Mouse (Mus musculus): ENCODE results near the gene Tox2.

DNA sequence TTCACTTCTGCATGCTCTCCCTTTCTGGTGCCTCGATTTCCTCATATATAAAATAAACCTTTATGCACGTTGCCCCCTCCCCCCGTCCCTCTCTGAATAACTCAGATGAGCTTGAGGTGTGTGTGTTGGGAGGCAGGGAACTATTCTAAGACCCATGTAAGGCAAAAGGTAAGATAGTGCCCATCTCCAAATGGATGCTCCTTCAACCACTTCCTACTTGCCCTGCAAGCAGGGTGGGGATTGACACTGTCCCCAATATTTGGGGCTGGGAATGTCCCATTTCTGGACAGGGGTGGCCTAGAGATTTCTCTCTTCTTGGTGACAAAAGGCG lies 407 bp upstream of the Tox2 start:
- TF ChIP-seq CHD2 (IDR thresholded peaks at IDR 0.05; ENCODE audit: low read depth, low read length), result no peak
- TF ChIP-seq ZNF384 (IDR thresholded peaks at IDR 0.05; ENCODE audit: low read depth, low read length), result no peak
- TF ChIP-seq ZC3H11A (IDR thresholded peaks at IDR 0.05; ENCODE audit: borderline replicate concordance, low read depth, low read length), result no peak

Data from ES-E14 (cell line).